Mouse (Mus musculus) liver (tissue): Measurements from ENCODE around the gene Acrbp.
"Not testable (repeated sequence)": the region's sequence is repeated elsewhere in the genome, so short reads cannot be mapped to it uniquely, and the experiment has no call there.

Source experiments
- DNase-seq: peaks from one replicate; pipeline ENCODE4 v3.0.0-alpha.2; 2020; ENCODE audit warnings: mixed read lengths

The Acrbp gene

DNA sequence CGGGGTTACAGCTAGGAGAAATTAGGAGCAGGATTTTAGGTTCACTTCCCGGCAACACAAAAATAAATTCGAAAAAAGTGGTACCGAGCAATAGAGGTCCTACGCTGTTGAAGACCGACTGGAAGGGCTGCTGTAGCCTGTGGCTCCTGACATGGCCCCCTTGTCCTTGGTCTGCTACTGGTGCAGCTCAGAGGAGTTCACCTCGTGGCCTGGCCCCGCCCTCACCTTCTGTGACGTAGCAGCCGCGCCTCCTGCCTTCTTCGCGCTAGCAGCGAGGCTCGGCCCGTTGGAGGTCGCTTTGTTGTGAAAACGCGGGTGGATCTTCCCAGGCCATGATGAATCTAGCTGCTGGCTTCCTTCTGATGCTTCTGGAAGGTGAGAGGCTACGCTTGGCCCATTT lies at the start of gene Acrbp:
TSS of gene Acrbp (plus strand) at position 12 of the 400 bp plus-strand sequence.
- peak; percentile 45 for DNase-seq

DNA sequence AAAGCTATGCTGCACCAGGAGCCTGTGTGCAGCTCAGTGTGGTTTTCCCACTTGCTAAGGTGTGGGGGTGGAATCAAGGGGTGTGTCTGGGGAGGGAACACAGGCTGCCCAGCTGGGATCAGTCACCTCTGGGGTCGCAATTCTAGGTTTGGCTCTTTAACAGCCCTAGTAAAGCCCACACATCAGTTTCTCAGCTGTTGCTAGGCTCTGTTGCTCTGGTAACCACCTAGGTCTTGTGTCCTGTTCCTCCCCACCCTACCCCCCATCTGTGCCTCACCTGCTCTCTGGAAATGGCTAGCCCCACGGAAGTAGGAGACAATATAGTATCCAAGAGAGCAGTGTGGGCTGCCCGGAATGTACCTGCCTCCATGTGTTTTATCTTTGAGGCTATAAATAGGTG lies 45.8 kb upstream of the Acrbp start:
- DNase-seq = no peak

DNA sequence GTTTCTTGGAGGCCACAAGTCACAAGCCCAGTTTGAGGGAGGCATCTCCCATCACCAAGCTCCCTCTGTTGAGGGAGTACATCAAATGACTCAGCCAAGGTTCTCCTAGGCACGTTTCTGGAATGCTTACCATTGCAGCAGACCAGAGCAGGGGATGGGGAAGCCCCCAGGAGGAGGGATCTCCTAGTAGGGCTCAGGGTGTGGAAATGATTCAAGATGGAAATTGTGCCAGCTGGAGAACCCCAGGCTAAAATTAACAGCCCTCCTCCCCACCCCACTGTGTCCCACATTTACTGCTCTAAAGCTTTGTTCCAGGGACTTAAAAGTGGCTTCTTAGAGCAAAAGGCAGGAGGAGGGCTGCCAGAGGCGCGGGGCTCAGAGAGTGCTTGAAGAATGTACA lies 44.4 kb upstream of the Acrbp start:
- no peak for DNase-seq

DNA sequence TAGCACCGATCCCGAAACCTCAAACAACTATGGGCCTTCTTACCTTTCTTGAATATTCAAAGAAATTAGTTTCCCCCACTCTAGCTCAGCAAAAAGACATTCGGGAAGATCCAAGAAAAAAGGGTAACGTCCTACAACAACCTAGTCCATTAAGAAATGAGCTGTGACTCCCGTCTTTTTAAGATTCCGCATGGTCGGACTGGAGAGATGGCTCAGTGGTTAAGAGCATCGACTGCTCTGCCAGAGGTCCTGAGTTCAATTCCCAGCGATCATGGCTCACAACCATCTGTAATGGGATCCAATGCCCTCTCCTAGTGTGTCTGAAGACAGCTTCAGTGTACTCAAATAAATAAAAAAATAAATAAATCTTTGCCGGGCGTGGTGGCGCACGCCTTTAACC lies 41.4 kb upstream of the Acrbp start:
- no peak for DNase-seq

DNA sequence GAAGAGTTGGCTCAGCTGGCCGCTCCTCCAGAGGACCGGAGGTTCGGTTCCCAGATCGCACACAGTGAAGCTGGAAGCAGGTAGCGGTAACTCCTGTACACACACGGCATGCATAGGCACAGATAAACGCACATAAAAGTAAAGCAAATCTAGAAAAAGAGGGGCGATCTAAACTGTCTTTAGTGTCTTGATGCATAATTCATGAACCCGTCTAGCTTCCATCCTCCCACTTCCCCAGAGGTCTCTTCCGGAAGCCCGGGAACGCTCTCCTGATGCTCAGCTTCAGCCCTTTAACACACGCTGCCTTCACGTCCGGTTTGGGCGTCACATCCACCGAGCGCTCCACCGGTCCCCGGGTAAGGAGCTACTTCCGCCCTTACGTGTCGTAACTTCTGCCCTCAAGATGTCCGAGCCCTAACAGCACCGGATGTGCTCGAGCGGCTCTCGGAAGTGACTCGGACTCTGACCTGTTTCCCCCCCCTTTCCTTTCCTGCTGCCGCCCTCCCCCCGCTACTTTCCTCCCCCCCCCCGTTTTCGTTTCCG lies 40.8 kb upstream of the Acrbp start:
- peak; percentile 95 for DNase-seq

DNA sequence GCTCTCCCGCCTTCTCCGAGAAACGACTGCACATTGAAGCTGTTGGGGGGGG lies 40.5 kb upstream of the Acrbp start, which contains the start of gene Zfp384:
TSS of gene Zfp384 (plus strand) at position 17 of the 52 bp plus-strand sequence.
- DNase-seq = no peak

DNA sequence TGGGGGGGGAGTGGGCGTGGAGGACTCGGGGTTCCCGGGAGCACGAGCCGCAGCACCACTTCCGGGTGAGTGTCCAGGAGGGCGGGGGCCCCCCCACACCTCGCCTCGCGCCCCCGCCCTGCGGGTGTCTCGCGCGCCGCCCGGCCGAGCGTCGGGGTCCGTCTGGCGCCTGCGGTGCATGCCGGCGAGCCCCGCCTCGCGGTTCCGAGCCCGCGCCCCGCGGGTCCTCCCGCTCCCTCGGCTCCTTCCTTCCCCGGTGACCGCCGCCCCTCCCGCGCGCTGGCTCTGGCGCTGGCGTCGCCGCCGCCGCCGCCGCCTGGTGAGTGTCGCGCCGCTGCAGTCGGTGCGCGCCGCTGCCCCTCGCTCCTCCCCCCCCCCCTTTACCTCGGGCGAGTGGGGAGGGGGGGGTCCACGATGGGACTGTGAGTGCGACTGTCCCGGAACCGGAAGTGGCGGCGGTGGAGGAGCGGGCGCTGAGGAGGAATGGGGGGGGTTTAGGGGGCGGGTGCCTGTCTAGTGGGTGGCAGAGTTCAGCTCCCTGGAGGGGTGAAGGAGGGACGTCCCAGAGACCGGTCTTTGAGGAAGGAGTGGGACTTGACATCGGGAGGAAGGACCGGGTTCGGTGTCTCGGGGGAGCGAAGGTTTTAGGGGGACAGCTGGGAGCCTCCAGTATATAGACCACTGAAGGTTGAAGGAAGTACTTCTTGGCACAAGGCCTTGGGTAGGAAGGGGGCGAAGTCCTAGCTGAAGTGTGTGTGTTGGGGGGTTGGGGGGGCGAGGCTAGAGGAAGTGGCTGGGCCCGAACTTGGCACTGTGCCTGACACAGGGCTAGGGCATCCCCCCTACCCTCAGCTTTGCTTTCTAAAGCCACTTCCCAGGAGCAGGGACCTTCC lies 40.1 kb upstream of the Acrbp start:
- DNase-seq = peak; percentile 80

DNA sequence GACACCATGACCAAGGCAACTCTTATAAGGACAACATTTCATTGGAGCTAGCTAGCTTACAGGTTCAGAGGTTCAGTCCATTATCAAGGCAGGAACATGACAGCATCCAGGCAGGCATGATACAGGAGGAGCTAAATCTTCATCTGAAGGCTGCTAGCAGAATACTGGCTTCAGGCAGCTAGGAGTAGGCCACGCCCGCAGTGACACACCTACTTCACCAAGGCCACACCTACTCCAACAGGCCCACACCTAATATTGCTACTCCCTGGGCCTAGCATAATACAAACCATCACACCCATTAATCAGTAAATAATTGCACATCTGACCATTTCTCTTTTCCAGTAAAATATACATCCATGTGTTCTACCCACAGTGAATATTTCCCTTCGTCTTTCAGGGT lies 31.8 kb upstream of the Acrbp start:
- DNase-seq = peak; percentile 79

DNA sequence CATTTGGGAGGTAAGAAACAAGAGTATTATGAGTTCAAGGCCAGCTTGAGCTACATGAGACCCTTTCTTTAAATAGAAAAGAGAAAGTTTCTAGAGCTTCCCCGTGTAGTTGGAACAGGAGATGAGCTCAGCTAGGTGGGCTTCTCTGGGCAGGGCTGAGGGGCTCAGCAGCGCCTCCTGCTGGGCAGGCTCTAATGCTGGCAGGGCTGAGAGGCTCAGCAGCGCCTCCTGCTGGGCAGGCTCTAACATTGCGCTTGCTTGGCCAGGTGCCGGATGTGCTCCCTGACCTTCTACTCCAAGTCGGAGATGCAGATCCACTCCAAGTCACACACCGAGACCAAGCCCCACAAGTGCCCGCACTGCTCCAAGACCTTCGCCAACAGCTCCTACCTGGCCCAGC lies 19.0 kb upstream of the Acrbp start:
- peak; percentile 67 for DNase-seq

DNA sequence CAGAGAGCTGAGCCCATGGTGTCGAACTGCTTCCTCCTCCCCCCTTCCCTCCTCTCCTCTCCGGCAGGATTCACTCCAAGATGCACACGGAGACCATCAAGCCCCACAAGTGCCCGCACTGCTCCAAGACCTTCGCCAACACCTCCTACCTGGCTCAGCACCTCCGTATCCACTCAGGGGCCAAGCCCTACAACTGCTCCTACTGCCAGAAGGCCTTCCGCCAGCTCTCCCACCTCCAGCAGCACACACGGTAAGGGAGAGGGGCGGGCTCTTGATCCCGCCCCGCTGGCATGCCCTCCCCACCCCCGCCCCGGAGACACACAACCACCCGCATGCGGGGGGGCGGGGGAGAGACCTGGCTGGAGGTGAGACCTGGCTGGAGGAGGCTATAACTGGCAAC lies 17.9 kb upstream of the Acrbp start:
- DNase-seq = no peak

DNA sequence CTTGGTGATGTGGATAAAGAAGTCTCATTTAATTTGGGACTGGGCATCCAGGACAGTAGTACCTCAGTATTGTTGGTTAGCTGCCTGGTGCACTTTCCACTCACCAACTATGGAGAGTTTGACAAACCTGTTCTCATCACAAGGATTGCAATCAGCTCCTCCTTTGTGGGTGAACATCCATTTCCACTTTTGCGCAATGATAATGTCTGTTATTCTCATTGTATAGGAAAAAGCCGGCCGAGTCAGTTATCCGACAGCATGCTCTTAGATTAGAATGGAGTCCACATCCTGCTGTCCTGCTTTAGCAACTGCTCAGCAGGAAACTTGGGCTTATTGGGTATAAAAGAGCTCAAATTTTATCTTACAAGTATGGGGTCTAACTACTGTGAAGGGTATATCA lies 10.8 kb upstream of the Acrbp start:
- DNase-seq = no peak

DNA sequence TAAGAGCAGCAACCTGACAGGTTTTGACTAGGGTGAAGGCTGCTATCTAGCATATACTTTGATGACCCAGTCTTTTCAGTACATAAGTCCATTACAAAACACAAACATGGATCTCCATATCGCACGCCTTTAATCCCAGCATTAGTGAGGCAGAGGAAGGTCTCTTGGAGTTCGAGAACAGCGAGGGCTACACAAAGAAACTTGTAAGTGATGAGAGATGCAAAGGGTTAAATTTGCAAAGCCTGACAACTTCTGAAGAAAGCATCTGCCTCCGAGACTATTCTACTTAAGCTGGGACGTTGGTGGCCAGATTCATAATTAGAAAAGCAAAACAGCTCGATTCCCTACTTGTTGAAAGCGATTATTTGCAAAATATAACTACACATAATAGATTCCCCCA lies 10.4 kb upstream of the Acrbp start:
- DNase-seq = no peak

DNA sequence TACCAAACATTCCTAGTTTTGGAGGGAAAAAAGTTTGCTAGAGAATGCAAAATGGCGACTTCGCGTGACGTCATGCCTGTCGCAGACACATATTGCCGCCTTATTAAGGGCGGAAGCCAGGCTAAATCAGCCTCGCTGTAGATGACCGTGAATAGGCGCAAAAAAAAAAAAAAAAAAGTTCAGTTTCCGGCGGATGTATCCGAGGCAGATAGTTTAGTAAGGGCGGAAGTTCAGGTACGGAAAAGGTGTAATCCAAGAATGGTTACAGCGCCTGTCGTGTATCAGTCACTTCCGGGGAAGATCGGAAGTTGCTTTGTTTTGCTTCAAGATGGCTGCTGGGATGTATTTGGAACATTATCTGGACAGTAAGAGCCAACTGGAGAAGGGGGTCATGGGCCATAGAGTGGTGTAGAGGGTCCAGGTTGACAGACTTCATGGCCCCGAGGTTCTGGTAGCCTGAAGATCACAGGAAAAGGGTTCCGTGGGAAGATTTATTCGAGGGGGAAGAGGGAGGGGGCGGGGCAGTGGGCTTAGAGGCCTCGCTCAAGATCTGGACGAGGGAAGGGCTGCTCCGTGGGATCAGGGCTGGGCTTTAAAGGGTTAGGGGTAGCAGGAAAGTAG lies 9.8 kb upstream of the Acrbp start, which contains the start of gene Ing4:
TSS of gene Ing4 (plus strand) at position 228 of the 621 bp plus-strand sequence.
- DNase-seq = peak; percentile 88

DNA sequence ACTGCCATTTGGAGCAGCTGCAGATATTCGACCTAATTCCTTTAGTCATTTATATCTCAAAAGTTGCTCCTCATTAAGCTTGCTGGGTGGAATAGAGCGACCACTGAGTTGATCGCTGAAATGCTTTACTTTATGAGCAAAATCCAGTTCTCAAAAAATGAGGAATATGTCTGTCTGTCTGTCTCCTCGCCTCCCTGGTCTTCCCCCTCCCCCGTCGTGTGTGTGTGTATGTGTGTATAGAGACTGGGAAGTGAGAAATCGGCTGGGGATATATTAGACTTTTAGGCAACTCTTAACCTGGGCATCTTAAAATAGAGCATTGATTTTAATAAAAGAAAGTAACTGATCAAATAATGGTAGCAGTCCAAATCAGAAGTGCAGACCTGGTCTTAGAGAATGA lies 9.3 kb upstream of the Acrbp start:
- no peak for DNase-seq

DNA sequence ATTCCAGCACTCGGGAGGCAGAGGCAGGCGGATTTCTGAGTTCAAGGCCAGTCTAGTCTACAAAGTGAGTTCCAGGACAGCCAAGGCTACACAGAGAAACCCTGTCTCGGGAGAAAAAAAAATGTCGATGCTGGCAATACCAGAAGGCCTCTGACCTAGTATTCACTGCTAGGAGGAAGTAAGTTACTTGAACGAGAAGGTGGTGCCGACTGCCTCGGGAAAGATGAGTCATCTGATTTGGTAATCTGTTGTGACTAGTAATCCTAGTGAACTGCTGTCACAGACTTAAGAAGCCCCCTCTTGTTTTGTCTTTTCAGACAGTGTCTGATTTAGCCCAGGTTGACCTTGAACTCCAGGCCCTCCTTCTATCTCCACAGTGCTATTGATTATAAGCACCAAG lies 8.4 kb upstream of the Acrbp start:
- DNase-seq = no peak

DNA sequence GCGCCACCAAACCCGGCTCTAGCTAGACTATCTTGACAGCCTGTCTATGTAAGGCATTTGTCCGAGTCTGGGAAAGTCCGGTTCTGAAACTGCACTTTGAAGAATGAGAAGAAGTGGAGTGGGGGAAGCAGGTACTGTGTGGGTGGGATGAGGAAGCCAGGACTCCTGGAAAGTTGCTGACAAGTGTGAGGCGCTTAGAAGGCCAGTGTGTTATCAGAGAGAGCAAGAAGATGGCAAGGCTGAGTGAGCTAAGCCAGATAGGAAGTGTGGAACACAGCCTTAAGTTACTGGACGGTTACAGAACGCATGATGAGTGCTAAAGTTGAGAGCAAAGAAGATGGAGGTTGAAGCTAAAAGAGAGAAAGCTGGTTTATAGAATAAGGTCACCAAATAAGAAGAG lies 7.4 kb upstream of the Acrbp start:
- DNase-seq = no peak

DNA sequence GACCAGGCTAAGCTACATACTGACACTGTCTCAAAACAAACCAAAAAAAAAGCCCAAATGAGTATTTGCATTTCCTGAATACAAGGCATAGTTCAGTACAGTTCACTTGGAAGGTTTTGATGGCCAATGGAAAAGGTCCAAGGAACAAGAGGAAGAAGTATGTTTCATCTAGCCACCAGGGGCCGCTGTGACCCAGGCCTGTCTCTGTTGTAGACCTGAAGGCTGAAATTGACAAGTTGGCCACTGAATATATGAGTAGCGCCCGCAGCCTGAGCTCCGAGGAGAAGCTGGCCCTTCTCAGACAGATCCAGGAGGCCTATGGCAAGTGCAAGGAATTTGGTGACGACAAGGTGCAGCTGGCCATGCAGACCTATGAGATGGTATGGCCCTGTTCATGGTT lies 2.8 kb upstream of the Acrbp start:
- DNase-seq = peak; percentile 82

DNA sequence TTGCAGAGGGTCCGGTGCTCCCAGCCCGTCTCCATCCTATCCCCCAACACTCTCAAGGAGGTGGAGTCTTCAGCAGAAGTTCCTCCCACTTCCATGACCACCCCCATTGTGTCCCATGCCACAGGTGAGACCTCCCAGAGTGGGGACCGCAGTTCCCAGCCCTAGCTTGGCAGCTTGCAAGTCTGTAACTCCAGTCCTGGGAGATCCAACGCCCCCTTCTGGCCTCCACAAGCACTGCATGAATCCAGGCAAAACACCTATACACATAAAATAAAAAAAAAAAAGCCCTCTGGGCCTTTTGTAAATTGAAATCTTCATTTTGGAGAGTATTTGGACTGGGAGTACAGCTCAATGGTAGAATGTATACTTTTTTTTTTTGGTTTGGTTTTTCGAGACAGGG lies 1.7 kb downstream of the Acrbp start:
- DNase-seq = no peak

DNA sequence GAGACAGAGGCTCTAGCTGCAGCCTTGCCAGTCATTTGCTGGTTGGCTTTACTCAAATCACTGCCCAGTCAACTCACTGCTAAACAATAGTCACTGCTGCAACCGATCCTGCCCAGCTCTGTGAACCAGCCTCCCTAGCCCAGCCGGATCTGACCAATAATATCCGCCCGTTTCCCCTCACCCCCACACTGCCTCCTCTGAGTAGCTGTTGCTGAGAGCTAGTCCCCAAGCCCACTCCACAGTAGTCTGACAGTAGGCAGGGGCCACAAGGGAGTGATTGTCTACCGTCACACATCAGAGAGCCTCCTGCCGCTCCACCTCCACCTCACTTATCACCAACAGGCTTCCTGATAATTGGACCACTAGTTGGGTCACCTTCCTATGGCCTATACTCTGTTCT lies 12.0 kb downstream of the Acrbp start:
- no peak for DNase-seq

DNA sequence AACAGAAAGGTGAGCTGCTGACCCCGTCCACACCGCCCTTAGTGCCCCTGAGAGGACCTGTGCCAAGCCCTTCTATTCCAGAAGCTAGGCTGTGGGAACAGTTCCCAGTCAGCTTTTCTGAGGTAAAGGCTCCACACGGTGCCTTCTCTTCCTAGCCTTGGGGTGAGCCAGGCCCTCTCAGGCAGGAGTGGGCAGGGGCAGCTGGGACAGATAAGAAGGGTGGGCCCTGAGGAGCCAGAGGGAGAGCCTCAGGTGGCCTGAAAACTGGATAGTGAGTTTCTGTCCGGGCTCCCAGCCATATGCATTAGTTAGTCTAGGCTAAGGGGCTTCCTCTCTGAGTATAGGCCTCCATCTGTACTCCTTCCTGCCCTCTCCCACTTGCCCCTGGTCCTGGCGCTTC lies 13.0 kb downstream of the Acrbp start:
- DNase-seq = peak; percentile 47

DNA sequence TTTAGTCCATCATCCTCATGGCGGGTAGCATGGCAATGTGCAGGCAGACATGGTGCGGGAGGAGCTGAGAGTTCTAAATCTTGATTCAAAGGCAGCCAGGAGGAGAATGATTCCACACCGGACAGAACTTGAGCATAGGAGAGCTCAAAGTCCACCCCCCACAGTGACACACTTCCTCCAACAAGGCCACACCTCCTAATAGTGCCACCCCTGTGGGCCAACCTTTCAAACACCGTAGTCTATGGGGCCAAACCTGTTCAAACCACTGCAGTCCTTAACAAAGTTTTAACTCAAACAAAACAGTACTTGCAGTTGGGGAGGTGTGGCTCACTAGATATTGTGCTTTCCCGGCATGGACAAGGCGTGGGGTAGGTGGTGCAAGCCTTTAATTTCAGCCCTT lies 14.4 kb downstream of the Acrbp start:
- DNase-seq = no peak

DNA sequence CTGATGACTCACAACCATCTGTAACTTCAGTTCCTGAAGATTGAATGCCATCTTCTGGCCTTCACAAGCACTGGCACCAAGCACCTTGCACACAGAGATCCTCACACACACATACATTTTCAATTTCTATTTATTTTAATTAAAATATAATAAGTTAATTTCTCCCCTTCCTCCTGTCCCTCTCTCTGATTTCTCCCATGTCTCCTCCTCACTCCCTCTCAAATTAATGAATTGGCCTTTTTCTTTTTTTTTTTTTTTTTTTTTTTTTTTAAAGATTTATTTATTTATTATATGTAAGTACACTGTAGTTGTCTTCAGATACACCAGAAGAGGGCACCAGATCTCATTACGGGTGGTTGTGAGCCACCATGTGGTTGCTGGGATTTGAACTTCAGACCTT lies 15.7 kb downstream of the Acrbp start:
- not testable (repeated sequence) for DNase-seq

DNA sequence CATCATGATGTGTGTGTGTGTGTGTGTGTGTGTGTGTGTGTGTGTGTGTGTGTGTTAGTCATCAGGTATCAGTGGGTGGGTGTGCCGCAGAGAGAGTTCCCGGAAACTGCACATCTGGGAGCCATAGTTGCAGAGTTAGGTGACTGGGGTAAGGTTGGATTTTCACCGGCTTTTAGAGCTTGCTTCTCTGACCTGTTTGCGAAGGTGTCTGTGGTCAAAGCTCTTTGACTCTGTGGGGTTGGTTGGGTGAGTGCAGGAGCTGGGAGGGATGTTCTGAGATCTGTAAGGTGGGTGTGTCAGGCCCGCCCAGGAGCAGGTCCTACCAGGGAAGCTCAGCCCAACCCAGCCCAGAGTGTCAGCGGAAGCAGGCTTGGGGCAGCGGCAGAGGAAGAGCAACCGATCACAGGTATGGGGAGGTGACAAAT lies 18.1 kb downstream of the Acrbp start, which contains the start of gene Lpar5:
TSS of gene Lpar5 (plus strand) at position 350 of the 425 bp plus-strand sequence.
- peak; percentile 59 for DNase-seq

DNA sequence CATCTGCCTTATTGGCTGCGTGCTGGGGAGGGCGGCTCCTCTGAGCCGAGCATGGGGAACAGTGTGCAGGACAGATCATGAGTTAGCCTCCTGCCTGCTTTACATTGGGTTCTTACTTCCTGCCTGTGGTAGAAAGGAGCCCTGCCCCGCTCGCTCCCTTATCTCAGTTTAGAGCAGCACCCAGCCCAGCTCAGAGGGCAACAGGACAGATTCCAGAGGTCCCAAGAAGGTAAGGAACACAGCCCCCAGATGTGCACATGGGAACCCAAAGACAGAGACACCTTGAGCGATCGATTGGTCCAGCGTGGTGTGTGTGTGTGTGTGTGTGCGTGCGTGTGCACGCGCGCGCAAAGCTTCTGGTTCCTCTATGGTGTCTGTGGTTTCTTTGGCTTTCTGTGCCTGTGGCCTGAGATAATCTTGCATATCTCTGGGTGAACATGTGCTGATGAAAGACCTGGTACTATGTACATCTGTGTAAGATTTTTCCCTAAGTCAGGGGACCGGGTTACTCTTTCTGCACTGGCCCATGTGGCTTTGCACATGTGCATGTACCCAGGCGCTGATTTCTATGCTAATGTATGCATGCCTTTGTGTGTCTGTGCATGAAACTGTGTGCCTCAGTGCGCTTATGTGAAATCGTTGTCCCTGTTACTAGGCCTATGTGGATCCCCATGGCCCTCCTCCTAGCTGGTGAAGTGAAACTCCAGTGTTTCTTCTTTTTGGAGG lies 21.8 kb downstream of the Acrbp start:
- peak; percentile 82 for DNase-seq
